8 mouse cellular contexts compared by ENCODE assay signal in the genomic region with DNA sequence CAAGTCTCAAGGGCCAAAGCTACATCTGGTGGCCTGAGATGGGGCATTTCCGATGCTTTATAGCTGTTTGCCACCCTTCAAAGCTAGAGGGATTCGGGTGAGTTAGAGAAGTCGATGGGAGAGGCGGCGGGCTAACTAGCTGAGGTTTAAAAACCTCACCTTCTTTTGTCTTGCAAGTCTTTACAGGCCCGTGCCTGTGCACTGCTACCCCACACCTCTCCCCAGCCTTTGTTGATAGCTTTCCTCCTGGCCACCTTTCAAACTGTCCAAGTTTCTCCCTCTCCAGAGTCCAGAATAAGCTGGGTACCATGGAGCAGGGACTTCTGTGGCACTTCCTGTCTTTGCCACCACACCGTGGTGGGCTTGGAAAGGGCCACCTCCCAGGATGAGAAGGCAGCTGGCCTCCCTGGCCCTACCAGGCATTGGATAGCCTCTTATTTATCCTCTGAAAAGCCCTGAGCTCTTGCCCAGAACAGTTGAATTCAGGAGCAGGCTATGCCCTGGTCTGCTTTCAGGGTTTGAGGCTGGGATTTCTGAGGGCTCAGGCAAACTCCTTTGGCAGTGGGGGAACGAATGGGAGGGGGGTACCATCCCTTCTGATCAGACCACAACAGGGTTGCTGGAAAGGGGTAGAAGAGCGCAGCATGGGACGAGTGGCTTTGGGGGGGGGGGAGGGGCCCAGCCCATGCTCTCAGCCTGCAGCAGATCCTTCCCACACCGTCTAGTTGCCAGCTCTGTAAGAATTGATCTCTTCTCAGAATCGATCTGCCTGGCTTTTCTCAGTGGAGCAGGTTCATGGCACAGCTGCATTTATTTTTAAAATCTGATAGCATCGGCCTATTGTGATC. TPM values are rescaled to one million over a fixed set of nuclear protein-coding genes. Genes with fewer than 3 reads are reported as not detected.
DNase-seq lines count a peak whose midpoint lies in the region; ATAC-seq and TF ChIP-seq lines count a peak whose summit lies in the region.

No protein-coding gene starts in this region.

- H3K4me1 ChIP-seq in lung, postnatal 0 days (ENCODE audit: insufficient read depth, low read depth, low read length), result peaks cover 53% of the 10 kb centered on the region
- H3K4me1 ChIP-seq in forebrain, embryonic 10.5 days, result peaks cover 99% of the 10 kb centered on the region
- peaks cover 80% of the 10 kb centered on the region for H3K4me1 ChIP-seq in kidney, embryonic 14.5 days (ENCODE audit: control insufficient read depth, insufficient read depth, low read length)

- TF ChIP-seq POLR2A in myocyte (IDR thresholded peaks at IDR 0.05; ENCODE audit: insufficient read length, low read depth), result no peak

- H3K27me3 ChIP-seq in lung, postnatal 0 days (replicated peaks; ENCODE audit: insufficient read depth, low read length), result no peaks in the 10 kb centered on the region
- peaks cover 6% of the 10 kb centered on the region; the same call in 1 of the 2 replicates for H3K27me3 ChIP-seq in forebrain, embryonic 10.5 days (ENCODE audit: poor library complexity, severe bottlenecking)
- H3K27me3 ChIP-seq in kidney, embryonic 14.5 days (ENCODE audit: control insufficient read depth, insufficient read depth, low read length), result no peaks in the 10 kb centered on the region
- H3K27me3 ChIP-seq in myocyte (ENCODE audit: control insufficient read depth, insufficient read depth, insufficient read length), result no peaks in the 10 kb centered on the region

- 0 out of 2 replicates have a peak overlapping the region, but pooled peaks have one; percentile 16 for H3K9ac ChIP-seq in lung, postnatal 0 days (replicated peaks; ENCODE audit: low read depth)
- peak overlapping the region; percentile 46 for H3K9ac ChIP-seq in kidney, embryonic 14.5 days (ENCODE audit: low read depth, low read length)

- H3ac ChIP-seq in myocyte (ENCODE audit: control insufficient read depth, insufficient read length), result no peak overlapping the region

- TF ChIP-seq CTCF in lung, postnatal 0 days (IDR thresholded peaks at IDR 0.05), result no peak

- H3K4me2 ChIP-seq in lung, postnatal 0 days (replicated peaks; ENCODE audit: low read depth, low read length), result peak overlapping the region; percentile 50; the same call in 1 of the 2 replicates
- H3K4me2 ChIP-seq in kidney, embryonic 14.5 days (replicated peaks; ENCODE audit: low read depth, low read length), result peak overlapping the region; percentile 34
- H3K4me2 ChIP-seq in myocyte (ENCODE audit: low read depth), result peak overlapping the region; percentile 86

- H3K27ac ChIP-seq in lung, postnatal 0 days (ENCODE audit: low read length), result peak overlapping the region; percentile 79
- peak overlapping the region; percentile 90 for H3K27ac ChIP-seq in forebrain, embryonic 10.5 days
- H3K27ac ChIP-seq in kidney, embryonic 14.5 days (ENCODE audit: low read depth, low read length), result peak overlapping the region; percentile 91

- TF ChIP-seq EP300 in lung, postnatal 0 days (IDR thresholded peaks at IDR 0.05), result no peak

- no peaks in the 10 kb centered on the region for H3K36me3 ChIP-seq in lung, postnatal 0 days (ENCODE audit: insufficient read depth, low read length)
- 0 out of 2 replicates have a peak, but pooled peaks cover 4% of the 10 kb centered on the region for H3K36me3 ChIP-seq in forebrain, embryonic 10.5 days (replicated peaks)
- no peaks in the 10 kb centered on the region for H3K36me3 ChIP-seq in kidney, embryonic 14.5 days (ENCODE audit: control insufficient read depth, insufficient read depth, low read length)
- no peaks in the 10 kb centered on the region for H3K36me3 ChIP-seq in myocyte (ENCODE audit: control insufficient read depth, insufficient read depth)

- DNase-seq in lung, postnatal 0 days (ENCODE audit: low spot score), result no peak
- no peak for DNase-seq in lung, postnatal 36 days
- no peak for DNase-seq in forebrain, embryonic 10.5 days (ENCODE audit: extremely low spot score, low spot score)
- DNase-seq in frontal cortex, postnatal 14 days (ENCODE audit: low spot score in 2 of 2), result no peak
- DNase-seq in spleen, adult 18-20 months, result no peak

- ATAC-seq in lung, postnatal 0 days, result no peak
- ATAC-seq in kidney, embryonic 14.5 days (ENCODE audit: low FRiP score, low TSS enrichment), result no peak
- no peak for ATAC-seq in frontal cortex, adult (ENCODE audit: low TSS enrichment)

- H3K4me3 ChIP-seq in lung, postnatal 0 days (ENCODE audit: low read depth, low read length), result no peak overlapping the region
- peak overlapping the region; percentile 47 for H3K4me3 ChIP-seq in forebrain, embryonic 10.5 days
- H3K4me3 ChIP-seq in kidney, embryonic 14.5 days (ENCODE audit: low read length), result no peak overlapping the region
- H3K4me3 ChIP-seq in myocyte, result peak overlapping the region; percentile 25

- 36% methylated on average over 13 of the region's 13 CpGs for WGBS in lung, postnatal 0 days
- 4% methylated on average over 13 of the region's 13 CpGs for WGBS in forebrain, embryonic 10.5 days
- WGBS in kidney, embryonic 14.5 days, result 16% methylated on average over 13 of the region's 13 CpGs

- H3K79me2 ChIP-seq in myocyte (ENCODE audit: control insufficient read depth, insufficient read depth), result no peaks in the 10 kb centered on the region

- H3K9me3 ChIP-seq in lung, postnatal 0 days (ENCODE audit: low read length), result no peaks in the 10 kb centered on the region
- no peaks in the 10 kb centered on the region for H3K9me3 ChIP-seq in forebrain, embryonic 10.5 days
- H3K9me3 ChIP-seq in kidney, embryonic 14.5 days (ENCODE audit: control insufficient read depth, low read length), result no peaks in the 10 kb centered on the region

TF ChIP-seq in myocyte, 11 proteins besides CTCF, POLR2A, EP300 and RAD21:
- TF ChIP-seq POLR2AphosphoS2 (IDR thresholded peaks at IDR 0.05; ENCODE audit: insufficient read length, low read depth), result no peak
- TF ChIP-seq MAX (IDR thresholded peaks at IDR 0.05; ENCODE audit: low read depth), result no peak
- no peak for TF ChIP-seq MYOG (IDR thresholded peaks at IDR 0.05; ENCODE audit: control insufficient read depth in 1 of 3, insufficient read depth in 1 of 3, insufficient read length in 2 of 3, low read depth in 2 of 3)
- no peak for TF ChIP-seq TCF3 (IDR thresholded peaks at IDR 0.05; ENCODE audit: insufficient read length, low read depth)
- TF ChIP-seq REST (IDR thresholded peaks at IDR 0.05; ENCODE audit: insufficient read depth, insufficient read length), result no peak
- no peak for TF ChIP-seq USF1 (IDR thresholded peaks at IDR 0.05; ENCODE audit: low read depth)
- TF ChIP-seq MYOD1 (IDR thresholded peaks at IDR 0.05; ENCODE audit: control insufficient read depth in 1 of 3, insufficient read length in 2 of 3, low read depth in 2 of 3), result no peak
- no peak for TF ChIP-seq SRF (IDR thresholded peaks at IDR 0.05; ENCODE audit: control insufficient read depth, insufficient read length, low read depth)
- no peak for TF ChIP-seq TCF12 (IDR thresholded peaks at IDR 0.05; ENCODE audit: insufficient read depth, poor library complexity, severe bottlenecking)
- no peak for TF ChIP-seq E2F4 (IDR thresholded peaks at IDR 0.05; ENCODE audit: insufficient read depth)
- TF ChIP-seq CEBPB (IDR thresholded peaks at IDR 0.05; ENCODE audit: insufficient read depth, poor library complexity, severe bottlenecking), result no peak

RNA-seq across cellular contexts. Expression of gene Trim8, which starts 28.3 kb away (rescaled TPM):
- 34.1 and 34.8 TPM in 2 replicates for polyA plus RNA-seq in lung, postnatal 0 days (2015; fragmentation: Nextera tagmentation; extraction: Ambion mirVana)
- polyA plus RNA-seq in forebrain, embryonic 10.5 days (2016; fragmentation: Nextera tagmentation; extraction: Ambion mirVana), result 16.6 and 19.3 TPM in 2 replicates
- polyA plus RNA-seq in kidney, embryonic 14.5 days (2014; fragmentation: Nextera tagmentation; extraction: Ambion mirVana), result 28.3 and 35.6 TPM in 2 replicates
- polyA plus RNA-seq in myocyte (2012; fragmentation: generic; extraction: Trizol), result 42.3 TPM

RNA-seq across cellular contexts. Expression of gene Arl3, which starts 43.2 kb away (rescaled TPM):
- polyA plus RNA-seq in lung, postnatal 0 days (2015; fragmentation: Nextera tagmentation; extraction: Ambion mirVana), result 52.6 and 70.9 TPM in 2 replicates
- polyA plus RNA-seq in forebrain, embryonic 10.5 days (2016; fragmentation: Nextera tagmentation; extraction: Ambion mirVana), result 196 and 201 TPM in 2 replicates
- polyA plus RNA-seq in kidney, embryonic 14.5 days (2014; fragmentation: Nextera tagmentation; extraction: Ambion mirVana), result 98.3 and 182 TPM in 2 replicates
- 81.9 TPM for polyA plus RNA-seq in myocyte (2012; fragmentation: generic; extraction: Trizol)

RNA-seq across cellular contexts. Expression of gene Sfxn2, which starts 43.3 kb away (rescaled TPM):
- 18.4 and 19.6 TPM in 2 replicates for polyA plus RNA-seq in lung, postnatal 0 days (2015; fragmentation: Nextera tagmentation; extraction: Ambion mirVana)
- 16.6 and 17.9 TPM in 2 replicates for polyA plus RNA-seq in forebrain, embryonic 10.5 days (2016; fragmentation: Nextera tagmentation; extraction: Ambion mirVana)
- 18.1 and 25.1 TPM in 2 replicates for polyA plus RNA-seq in kidney, embryonic 14.5 days (2014; fragmentation: Nextera tagmentation; extraction: Ambion mirVana)
- 0.62 TPM for polyA plus RNA-seq in myocyte (2012; fragmentation: generic; extraction: Trizol)

Comparison
In these comparisons a context has a peak if more than half of its experiments do, and no peak if none do; other contexts are left out.
1. H3K4me2 ChIP-seq: peak in every context shown above with its lines; median percentile 86 in myocyte; 50 in lung, postnatal 0 days; 34 in kidney, embryonic 14.5 days.
2. H3K4me3 ChIP-seq: peak in forebrain, embryonic 10.5 days (single experiment) and myocyte (single experiment); none in lung, postnatal 0 days (single experiment) and kidney, embryonic 14.5 days (single experiment).
3. RNA of gene Sfxn2, which starts 43.3 kb away (polyA plus RNA-seq): 18.1 to 25.1 TPM in kidney, embryonic 14.5 days, 18.4 to 19.6 TPM in lung, postnatal 0 days and 16.6 to 17.9 TPM in forebrain, embryonic 10.5 days; 0.62 TPM in myocyte (single experiment); every median in the first group is over 10 times any median in the second.
4. Peak in every context shown above with its lines, with median percentiles within 50 percentile points of each other: H3K27ac ChIP-seq.